Mouse (Mus musculus) C2C12 (cell line): ENCODE data around the gene Ddx59. TPM values are rescaled to one million over a fixed set of nuclear protein-coding genes. Genes with fewer than 3 reads are reported as not detected.

Source experiments
- H3K27me3 ChIP-seq: one replicate; pipeline ENCODE4 v1.6.1; 2011; ENCODE audit not compliant: control insufficient read depth, insufficient read depth, insufficient read length
- H3K36me3 ChIP-seq: one replicate; pipeline ENCODE4 v1.6.1; 2011; ENCODE audit not compliant: control insufficient read depth, insufficient read depth
- H3K4me3 ChIP-seq: one replicate; pipeline ENCODE4 v1.5.1; 2011; ENCODE audit warnings: mild to moderate bottlenecking, control low read depth; ENCODE audit not compliant: poor library complexity, insufficient read depth, severe bottlenecking
- H3K79me2 ChIP-seq: one replicate; pipeline ENCODE4 v1.6.1; 2011; ENCODE audit not compliant: control insufficient read depth, insufficient read depth
- H3K79me3 ChIP-seq: one replicate; pipeline ENCODE4 v1.6.1; 2011; ENCODE audit warnings: low read depth, control low read depth
- H3ac ChIP-seq: one replicate; pipeline ENCODE3; 2011; ENCODE audit warnings: low read depth; ENCODE audit not compliant: control insufficient read depth, insufficient read length
- CEBPB ChIP-seq: IDR thresholded peaks from one replicate; pipeline ENCODE4 v1.6.1; 2011; ENCODE audit warnings: low read depth, mild to moderate bottlenecking, control low read depth, moderate library complexity
- CTCF ChIP-seq: IDR thresholded peaks from one replicate; pipeline ENCODE4 v1.5.1; 2011; ENCODE audit not compliant: control insufficient read depth, insufficient read depth, insufficient read length
- FOSL1 ChIP-seq: IDR thresholded peaks from one replicate; pipeline ENCODE4 v1.8.0; 2011; ENCODE audit warnings: mild to moderate bottlenecking, low read length; ENCODE audit not compliant: poor library complexity, insufficient read depth, severe bottlenecking
- MAX ChIP-seq: IDR thresholded peaks from one replicate; pipeline ENCODE4 v1.6.1; 2011; ENCODE audit warnings: mild to moderate bottlenecking, control low read depth
- MYOD1 ChIP-seq: IDR thresholded peaks from one replicate; pipeline ENCODE4 v1.6.1; 2011; ENCODE audit warnings: low read depth; ENCODE audit not compliant: control insufficient read depth, insufficient read length
- MYOG ChIP-seq: IDR thresholded peaks from one replicate; pipeline ENCODE4 v1.6.1; 2011; ENCODE audit not compliant: control insufficient read depth, insufficient read length; ENCODE audit errors: extremely low read depth
- USF1 ChIP-seq: IDR thresholded peaks from one replicate; pipeline ENCODE4 v1.6.1; 2011; ENCODE audit warnings: low read depth, mild to moderate bottlenecking, control low read depth, moderate library complexity
- long read RNA-seq, 2 experiments: library from polyadenylated mRNA; unstranded; transcript quantifications; one replicate each; pipeline ENCODE4 v2.0.0; 2019 to 2020
- polyA plus RNA-seq: library from polyadenylated mRNA; unstranded; fragments of >200 nt; fragmentation: generic; extraction: Trizol; gene quantifications from one replicate; pipeline ENCODE4 v1.2.1, GENCODE M21; 2012; ENCODE audit warnings: missing spikeins

Ddx59 gene
- polyA plus RNA-seq = 6.0 TPM
- long read RNA-seq, experiment 1, transcript Ddx59-201 (8 exons, 2,166 nt) = major isoform, 7 of 15 reads
- long read RNA-seq, experiment 1, partial matches to known transcripts = 3 of 15 reads
- long read RNA-seq, experiment 1, other reads (novel, unspliced or antisense) = 5 of 15 reads
- long read RNA-seq, experiment 2, transcript Ddx59-201 (8 exons, 2,166 nt) = major isoform, 50 of 75 reads
- long read RNA-seq, experiment 2, partial matches to known transcripts = 9 of 75 reads
- long read RNA-seq, experiment 2, other reads (novel, unspliced or antisense) = 14 of 75 reads

DNA sequence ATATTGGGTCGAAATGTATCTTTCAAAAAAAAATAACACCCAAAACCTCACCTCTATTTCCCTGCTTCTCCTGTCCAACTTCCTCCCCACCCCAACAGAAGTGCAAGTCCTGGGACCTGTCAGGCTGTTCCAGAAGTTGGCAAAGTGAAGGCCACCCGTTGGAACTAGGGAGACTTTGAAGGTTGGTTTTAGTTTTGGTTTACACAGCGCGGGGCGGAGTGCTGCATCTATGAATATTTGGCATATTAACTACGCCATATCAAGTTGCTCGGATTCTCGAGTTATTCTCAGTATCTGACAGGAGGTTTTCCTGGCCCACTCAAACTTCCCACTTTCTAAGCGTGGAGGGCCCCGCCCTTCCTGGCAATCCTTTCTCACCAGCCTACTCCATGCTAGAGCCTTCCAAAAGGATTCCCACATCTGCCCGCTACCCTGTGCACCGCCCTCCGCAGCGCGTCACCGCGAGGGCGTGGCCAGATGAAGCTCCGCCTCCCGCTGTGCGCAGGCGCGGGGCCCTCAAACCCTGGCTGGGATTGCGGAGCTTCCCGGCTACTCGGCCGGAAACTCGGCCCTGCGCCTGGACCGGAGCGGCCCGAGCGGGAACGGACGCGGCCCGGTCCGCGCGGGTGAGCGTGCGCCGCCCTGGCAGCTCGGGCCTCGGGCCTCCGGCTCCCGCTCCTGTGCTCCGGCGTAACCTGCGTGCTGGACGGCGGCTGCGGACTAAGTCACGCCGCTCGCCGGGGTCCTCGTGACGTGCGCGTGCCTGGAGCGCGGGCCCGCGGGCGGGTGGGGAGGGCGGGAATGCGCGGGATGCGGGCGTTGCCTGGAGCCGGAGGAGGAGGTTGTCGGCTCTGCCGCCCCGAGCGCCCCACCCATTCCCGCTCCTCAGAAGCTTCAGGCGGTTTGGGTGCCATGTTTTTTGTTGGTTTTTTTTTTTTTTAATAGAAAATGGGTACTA, at the start of gene Ddx59:
Gene Ddx59, plus strand, starts transcription at position 474 of the 958 bp plus-strand sequence.
- Histone ChIP-seq H3ac (peak within 1 kb of the TSS; percentile 96), H3K79me2 (peaks cover 7% of the 10 kb centered on the region), H3K36me3 (no peaks in the 10 kb centered on the region), H3K79me3 (peaks cover 2% of the 10 kb centered on the region), H3K27me3 (no peaks in the 10 kb centered on the region), H3K4me3 (peak within 1 kb of the TSS; percentile 45)
- TF ChIP-seq USF1 (no peak), MAX (peak; percentile 34)

DNA sequence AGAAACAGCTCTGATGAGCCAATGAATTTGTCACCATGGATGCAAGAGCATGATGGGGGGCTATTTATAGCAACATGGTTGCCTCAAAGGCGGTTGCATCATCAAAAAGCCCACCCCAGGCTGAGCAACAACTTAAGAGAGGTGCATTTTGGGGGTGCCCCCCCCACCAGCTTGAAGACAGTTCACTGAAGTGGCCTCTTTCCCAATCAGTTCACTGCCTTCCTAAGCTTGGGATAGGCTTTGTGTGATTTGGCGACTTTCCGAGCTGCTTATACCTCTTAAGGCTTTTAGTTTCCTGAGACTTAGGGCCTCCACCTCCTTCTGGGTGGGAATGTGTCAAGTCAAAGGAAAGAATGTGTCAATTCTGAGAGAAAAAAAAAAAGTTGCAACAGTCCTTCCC, 49.1 kb upstream of the Ddx59 start:
- no peaks in the 10 kb centered on the region for H3K27me3 ChIP-seq
- no peaks in the 10 kb centered on the region for H3K79me2 ChIP-seq
- no peak for TF ChIP-seq MYOD1
- TF ChIP-seq MAX = no peak
- TF ChIP-seq MYOG = no peak
- TF ChIP-seq CEBPB = no peak
- no peak for TF ChIP-seq USF1
- TF ChIP-seq CTCF = no peak
- no peak for TF ChIP-seq FOSL1
- no peaks in the 10 kb centered on the region for H3K36me3 ChIP-seq
- no peak overlapping the region for H3ac ChIP-seq
- no peaks in the 10 kb centered on the region for H3K79me3 ChIP-seq
- no peak overlapping the region for H3K4me3 ChIP-seq

DNA sequence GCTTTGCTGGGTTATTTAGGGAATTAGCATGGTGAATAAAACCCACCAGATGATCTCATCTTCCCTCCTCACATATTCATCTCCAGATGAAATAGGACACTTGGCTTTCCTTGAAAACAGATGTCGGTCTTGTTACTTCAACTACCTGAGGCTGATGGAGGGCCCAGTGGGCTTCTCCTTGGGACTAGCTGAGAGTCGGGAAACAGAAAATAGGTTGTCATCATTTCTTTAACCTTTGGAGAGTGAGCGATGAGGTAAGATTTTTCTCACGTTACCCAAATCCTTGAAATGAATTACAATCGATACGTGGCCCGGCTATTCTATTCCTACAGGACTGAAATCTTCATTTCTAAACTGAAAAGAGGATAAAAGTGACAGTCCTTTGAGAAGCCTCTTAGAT, 35.8 kb upstream of the Ddx59 start:
- Histone ChIP-seq H3K4me3 (no peak overlapping the region), H3K79me2 (no peaks in the 10 kb centered on the region), H3K27me3 (no peaks in the 10 kb centered on the region), H3K79me3 (no peaks in the 10 kb centered on the region), H3K36me3 (no peaks in the 10 kb centered on the region), H3ac (no peak overlapping the region)
- TF ChIP-seq CEBPB = no peak
- TF ChIP-seq CTCF = no peak
- no peak for TF ChIP-seq USF1
- no peak for TF ChIP-seq FOSL1
- TF ChIP-seq MYOG = no peak
- no peak for TF ChIP-seq MYOD1
- no peak for TF ChIP-seq MAX

- H3ac ChIP-seq = no peak overlapping the region
- H3K79me2 ChIP-seq = no peaks in the 10 kb centered on the region
- H3K79me3 ChIP-seq = no peaks in the 10 kb centered on the region
- H3K4me3 ChIP-seq = no peak overlapping the region
- no peaks in the 10 kb centered on the region for H3K27me3 ChIP-seq
- no peaks in the 10 kb centered on the region for H3K36me3 ChIP-seq
- no peak for TF ChIP-seq MYOG
- no peak for TF ChIP-seq USF1
- TF ChIP-seq MYOD1 = no peak
- TF ChIP-seq MAX = no peak
- TF ChIP-seq CTCF = no peak
- TF ChIP-seq FOSL1 = no peak
- no peak for TF ChIP-seq CEBPB
Observed at GRCm38 (mm10) chr1:136380161-136380560, 34.9 kb upstream of the Ddx59 start.

GRCm38 (mm10) chr1:136380606-136381005, 34.5 kb upstream of the Ddx59 start:
- H3K27me3 ChIP-seq = no peaks in the 10 kb centered on the region
- H3K36me3 ChIP-seq = no peaks in the 10 kb centered on the region
- TF ChIP-seq CTCF (no peak), MYOD1 (no peak), MAX (no peak), FOSL1 (no peak), MYOG (no peak), CEBPB (no peak), USF1 (no peak)
- no peak overlapping the region for H3ac ChIP-seq
- H3K79me3 ChIP-seq = no peaks in the 10 kb centered on the region
- H3K79me2 ChIP-seq = no peaks in the 10 kb centered on the region
- H3K4me3 ChIP-seq = no peak overlapping the region

DNA sequence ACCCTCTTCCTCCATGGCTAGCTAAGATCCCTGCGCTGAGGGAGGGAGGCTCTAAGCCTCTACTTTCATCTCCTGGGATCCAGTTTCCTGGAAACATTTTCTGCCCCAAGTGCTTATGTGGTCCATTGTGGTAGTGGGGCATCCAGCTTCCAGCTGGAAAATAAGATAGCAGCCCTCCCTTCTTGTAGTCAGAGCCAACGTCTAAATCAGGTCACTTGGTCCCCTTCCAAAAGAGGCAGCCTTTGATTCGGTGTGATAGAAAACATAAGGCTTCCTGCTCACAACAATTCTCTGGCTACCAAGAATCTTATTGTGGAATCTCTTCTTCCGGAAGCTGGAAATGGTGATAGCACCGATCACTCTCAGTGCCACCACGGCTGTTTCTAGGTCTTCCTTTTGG, 33.9 kb upstream of the Ddx59 start:
- Histone ChIP-seq H3K27me3 (no peaks in the 10 kb centered on the region), H3K36me3 (no peaks in the 10 kb centered on the region), H3ac (no peak overlapping the region), H3K79me3 (no peaks in the 10 kb centered on the region), H3K4me3 (no peak overlapping the region), H3K79me2 (no peaks in the 10 kb centered on the region)
- TF ChIP-seq MYOD1 = no peak
- no peak for TF ChIP-seq MAX
- TF ChIP-seq CEBPB = no peak
- TF ChIP-seq CTCF = no peak
- no peak for TF ChIP-seq MYOG
- no peak for TF ChIP-seq USF1
- no peak for TF ChIP-seq FOSL1
